ENCODE assay signal across 9 mouse cellular contexts in the genomic region with DNA sequence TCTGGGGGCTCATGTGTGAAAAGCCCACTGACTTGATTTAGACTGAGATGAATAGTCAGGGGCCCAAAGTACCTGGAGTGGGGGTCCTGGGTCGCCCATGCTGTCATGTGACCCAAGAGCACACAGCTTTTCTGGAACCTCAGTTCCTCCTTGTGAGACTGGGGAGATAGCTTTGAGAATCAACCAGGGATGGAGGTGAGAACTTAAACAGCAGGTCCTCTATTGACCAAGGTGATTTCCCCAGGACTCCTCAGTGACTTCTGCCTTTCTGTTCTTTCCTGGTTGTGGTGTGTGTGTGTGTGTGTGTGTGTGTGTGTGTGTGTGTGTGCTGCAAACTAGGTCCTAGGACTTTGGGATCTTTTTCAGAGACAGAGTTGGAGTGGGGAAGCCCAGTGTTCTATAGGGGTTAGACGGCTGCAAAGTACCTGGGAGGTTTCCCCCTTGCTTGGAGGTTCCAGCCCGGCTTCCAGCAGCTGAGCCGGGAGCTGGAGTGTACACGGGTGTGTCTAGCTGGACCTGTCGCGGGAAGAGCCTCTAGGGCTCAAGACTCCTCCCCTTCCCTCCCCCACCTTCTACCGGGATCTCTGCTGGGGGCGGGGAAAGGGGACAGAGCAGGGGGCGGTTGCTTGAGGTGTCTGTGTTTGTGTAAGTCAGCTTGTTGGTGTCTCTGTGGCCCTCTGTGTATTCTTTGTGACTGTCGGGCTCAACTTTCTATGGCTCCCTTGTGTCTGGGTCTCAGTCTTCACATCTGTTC. TPM values are rescaled to one million over a fixed set of nuclear protein-coding genes. Genes with fewer than 3 reads are reported as not detected.
DNase-seq lines count a peak whose midpoint lies in the region; ATAC-seq and TF ChIP-seq lines count a peak whose summit lies in the region.
"Had no signal": no experiment of that assay in that cellular context is flagged by ENCODE, and none has a peak within 500 bp of the region (broad histone marks: within the 10 kb centered on the region; RNA-seq: fewer than 3 reads in every experiment).

No protein-coding gene starts in this region.

- 10% methylated on average over 9 of the region's 11 CpGs for WGBS in heart, adult 2 months
- 2% methylated on average over 11 of the region's 11 CpGs for WGBS in forebrain, embryonic 16.5 days
- WGBS in lung, postnatal 0 days: 3% methylated on average over 11 of the region's 11 CpGs

- DNase-seq in heart, adult 2 months: peak; percentile 63 to 64
- DNase-seq in heart, postnatal 25 days (ENCODE audit: low spot score): no peak
- no peak for DNase-seq in Patski (ENCODE audit: low read depth, low spot score)
- DNase-seq in kidney, adult 18-20 months: peak; percentile 54
- peak; percentile 86 for DNase-seq in lung, postnatal 0 days (ENCODE audit: low spot score)
- peak; percentile 62 for DNase-seq in thymus, postnatal 4 days
- DNase-seq in spleen, postnatal 10 days (ENCODE audit: low spot score in 2 of 2): no peak

- in situ Hi-C loops in Patski (cut with MboI; ENCODE audit: low pct_unique_long_range_greater_than_20kb): no loop called here

- H3K4me1 ChIP-seq in heart, adult 2 months (ENCODE audit: control insufficient read depth, insufficient read depth, low read length): peaks cover 37% of the 10 kb centered on the region
- H3K4me1 ChIP-seq in forebrain, embryonic 16.5 days (replicated peaks; ENCODE audit: control insufficient read depth, insufficient read depth, low read length): peaks cover 83% of the 10 kb centered on the region
- H3K4me1 ChIP-seq in lung, postnatal 0 days (ENCODE audit: insufficient read depth, low read depth, low read length): peaks cover 69% of the 10 kb centered on the region

- H3K36me3 ChIP-seq in heart, adult 2 months (ENCODE audit: control insufficient read depth, insufficient read depth, low read length): peaks cover 5% of the 10 kb centered on the region
- H3K36me3 ChIP-seq in forebrain, embryonic 16.5 days (ENCODE audit: control insufficient read depth, insufficient read depth): peaks cover 3% of the 10 kb centered on the region; the same call in 1 of the 2 replicates
- no peaks in the 10 kb centered on the region for H3K36me3 ChIP-seq in lung, postnatal 0 days (ENCODE audit: insufficient read depth, low read length)

- ATAC-seq in Patski: peak; percentile 27
- ATAC-seq in forebrain, embryonic 16.5 days: no peak
- ATAC-seq in lung, postnatal 0 days: peak; percentile 43

- peak overlapping the region; percentile 80 for H3K27ac ChIP-seq in heart, adult 2 months
- H3K27ac ChIP-seq in forebrain, embryonic 16.5 days (ENCODE audit: low read length): peak overlapping the region; percentile 79
- peak overlapping the region; percentile 81 for H3K27ac ChIP-seq in lung, postnatal 0 days (ENCODE audit: low read length)

- TF ChIP-seq CTCF in heart, adult 2 months (IDR thresholded peaks at IDR 0.05): no peak
- TF ChIP-seq CTCF in Patski (IDR thresholded peaks at IDR 0.05): no peak
- no peak for TF ChIP-seq CTCF in lung, postnatal 0 days (IDR thresholded peaks at IDR 0.05)

- CTCF ChIA-PET in Patski (lab: Charles Lee): interaction anchor here (1.4 to 9.0 kb wide), 2 partner anchors 16 to 20 kb away, joined by 3 to 206 read pairs; partner anchors contain the start of gene Bcl9l

- H3K27me3 ChIP-seq in heart, adult 2 months (ENCODE audit: control insufficient read depth, insufficient read depth, low read length): no peaks in the 10 kb centered on the region
- H3K27me3 ChIP-seq in Patski: no peaks in the 10 kb centered on the region
- no peaks in the 10 kb centered on the region for H3K27me3 ChIP-seq in forebrain, embryonic 16.5 days (replicated peaks; ENCODE audit: control insufficient read depth, insufficient read depth, low read length)
- no peaks in the 10 kb centered on the region for H3K27me3 ChIP-seq in lung, postnatal 0 days (replicated peaks; ENCODE audit: insufficient read depth, low read length)

- H3K79me2 ChIP-seq in heart, adult 2 months (replicated peaks; ENCODE audit: control insufficient read depth, insufficient read depth, low read length): no peaks in the 10 kb centered on the region

- no peak for TF ChIP-seq POLR2A in heart, adult 2 months (IDR thresholded peaks at IDR 0.05; ENCODE audit: insufficient read depth, low read depth, low read length)

- peak overlapping the region; percentile 54 for H3K4me3 ChIP-seq in heart, adult 2 months
- peak overlapping the region; percentile 43 for H3K4me3 ChIP-seq in forebrain, embryonic 16.5 days (replicated peaks; ENCODE audit: low read length)
- peak overlapping the region; percentile 31 for H3K4me3 ChIP-seq in lung, postnatal 0 days (ENCODE audit: low read depth, low read length)

- intact Hi-C loops in heart, adult 2 months (cut with DNase I): loop anchor here (1.0 kb wide), 1 partner anchor 10 kb away; no protein-coding TSS in a partner anchor
- intact Hi-C loops in heart, postnatal 25 days (cut with DNase I): no loop called here

- TF ChIP-seq EP300 in heart, adult 2 months (IDR thresholded peaks at IDR 0.05; ENCODE audit: insufficient read depth, low read depth, low read length): no peak
- no peak for TF ChIP-seq EP300 in lung, postnatal 0 days (IDR thresholded peaks at IDR 0.05)

- no peaks in the 10 kb centered on the region for H3K9me3 ChIP-seq in forebrain, embryonic 16.5 days (ENCODE audit: control insufficient read depth, low read length)
- no peaks in the 10 kb centered on the region for H3K9me3 ChIP-seq in lung, postnatal 0 days (ENCODE audit: low read length)

- peak overlapping the region; percentile 54 for H3K9ac ChIP-seq in heart, adult 2 months (ENCODE audit: low read depth, low read length)
- H3K9ac ChIP-seq in forebrain, embryonic 16.5 days (replicated peaks; ENCODE audit: low read depth, low read length): peak overlapping the region; percentile 46
- H3K9ac ChIP-seq in lung, postnatal 0 days (replicated peaks; ENCODE audit: low read depth): peak overlapping the region; percentile 19; the same call in 1 of the 2 replicates

- POLR2A ChIA-PET in Patski (lab: Charles Lee): interaction anchor here (0.7 to 13.7 kb wide), 3 partner anchors 14 to 103 kb away, joined by 3 to 236 read pairs (median 6); partner anchors contain the start of gene Bcl9l

- peak overlapping the region; percentile 57 for H3K4me2 ChIP-seq in forebrain, embryonic 16.5 days (ENCODE audit: low read length)
- H3K4me2 ChIP-seq in lung, postnatal 0 days (replicated peaks; ENCODE audit: low read depth, low read length): peak overlapping the region; percentile 67

RNA-seq across cellular contexts. Expression of gene Bcl9l, which starts 15.2 kb away (rescaled TPM):
- total RNA-seq in heart, adult 2 months (2021): 10 to 100 TPM; 44.5 to 58.7 TPM
- 15.3 and 21.5 TPM in 2 replicates for polyA plus RNA-seq in heart, adult 2 months (2012; rRNA removed)
- 10 to 100 TPM; 44.9 to 57.6 TPM for total RNA-seq in heart, postnatal 25 days (2021)
- 40.4 TPM for polyA plus RNA-seq in Patski (2021)
- 13.8 and 15.0 TPM in 2 replicates for polyA plus RNA-seq in forebrain, embryonic 16.5 days (2015; fragmentation: Nextera tagmentation; extraction: Ambion mirVana)
- polyA plus RNA-seq in lung, postnatal 0 days (2015; fragmentation: Nextera tagmentation; extraction: Ambion mirVana): 10.7 and 12.3 TPM in 2 replicates

RNA-seq across cellular contexts. Expression of gene Upk2, which starts 43.0 kb away (rescaled TPM):
- not detected for total RNA-seq in heart, adult 2 months (2021)
- 0.47 and 0.53 TPM in 2 replicates for polyA plus RNA-seq in heart, adult 2 months (2012; rRNA removed)
- total RNA-seq in heart, postnatal 25 days (2021): not detected
- polyA plus RNA-seq in Patski (2021): not detected
- polyA plus RNA-seq in forebrain, embryonic 16.5 days (2015; fragmentation: Nextera tagmentation; extraction: Ambion mirVana): not detected in 2 replicates
- 2.2 and 2.3 TPM in 2 replicates for polyA plus RNA-seq in lung, postnatal 0 days (2015; fragmentation: Nextera tagmentation; extraction: Ambion mirVana)
- total RNA-seq: adrenal gland, adult 18-20 months had no signal

RNA-seq across cellular contexts. Expression of gene Foxr1, which starts 56.9 kb away (rescaled TPM):
- not detected for total RNA-seq in heart, adult 2 months (2021)
- not detected in 2 replicates for polyA plus RNA-seq in heart, adult 2 months (2012; rRNA removed)
- total RNA-seq in heart, postnatal 25 days (2021): not detected
- not detected for polyA plus RNA-seq in Patski (2021)
- not detected in 2 replicates for polyA plus RNA-seq in forebrain, embryonic 16.5 days (2015; fragmentation: Nextera tagmentation; extraction: Ambion mirVana)
- polyA plus RNA-seq in lung, postnatal 0 days (2015; fragmentation: Nextera tagmentation; extraction: Ambion mirVana): not detected in 2 replicates
- total RNA-seq: adrenal gland, adult 18-20 months had no signal

Comparison
In these comparisons a context has a peak if more than half of its experiments do, and no peak if none do; other contexts are left out.
1. DNase-seq: peak in heart, adult 2 months (2 of 2), kidney, adult 18-20 months (single experiment), lung, postnatal 0 days (single experiment) and thymus, postnatal 4 days (single experiment); none in heart, postnatal 25 days (single experiment), Patski (single experiment) and spleen, postnatal 10 days (0 of 2).
2. Peak in every context shown above with its lines, with median percentiles within 50 percentile points of each other: H3K27ac ChIP-seq, H3K4me3 ChIP-seq and H3K9ac ChIP-seq.